Mouse (Mus musculus): ENCODE measurements at regions not wholly inside any gene's neighbourhood (a gene's known extent, or its start where the extent isn't known, plus 50 kb on each side); places are given as distances from the start of the nearest gene placed in this dataset.
"Not testable (repeated sequence)": the region's sequence is repeated elsewhere in the genome, so short reads cannot be mapped to it uniquely, and the experiment has no call there.

GRCm38 (mm10) chr8:89499831-89500230 is 455.9 kb upstream of the Sall1 start:
- H3K27me3 ChIP-seq (ENCODE audit: control insufficient read depth, insufficient read depth, low read length) = no peaks in the 10 kb centered on the region
- no peak for TF ChIP-seq POLR2A (IDR thresholded peaks at IDR 0.05; ENCODE audit: low read depth, low read length)
- TF ChIP-seq CTCF (IDR thresholded peaks at IDR 0.05; ENCODE audit: extremely low read depth, insufficient read length, insufficient replicate concordance, low read depth, low read length) = no peak
- H3K4me3 ChIP-seq (ENCODE audit: low read depth, low read length) = no peak overlapping the region
- no peak overlapping the region for H3K27ac ChIP-seq (ENCODE audit: insufficient read depth, low read depth, low read length)
- H3K36me3 ChIP-seq (ENCODE audit: control insufficient read depth, insufficient read depth, low read length) = no peaks in the 10 kb centered on the region
- 87% methylated on average over 6 of the region's 6 CpGs for WGBS
- H3K4me1 ChIP-seq (ENCODE audit: control insufficient read depth, insufficient read depth, insufficient read length, low read length) = no peaks in the 10 kb centered on the region

DNA sequence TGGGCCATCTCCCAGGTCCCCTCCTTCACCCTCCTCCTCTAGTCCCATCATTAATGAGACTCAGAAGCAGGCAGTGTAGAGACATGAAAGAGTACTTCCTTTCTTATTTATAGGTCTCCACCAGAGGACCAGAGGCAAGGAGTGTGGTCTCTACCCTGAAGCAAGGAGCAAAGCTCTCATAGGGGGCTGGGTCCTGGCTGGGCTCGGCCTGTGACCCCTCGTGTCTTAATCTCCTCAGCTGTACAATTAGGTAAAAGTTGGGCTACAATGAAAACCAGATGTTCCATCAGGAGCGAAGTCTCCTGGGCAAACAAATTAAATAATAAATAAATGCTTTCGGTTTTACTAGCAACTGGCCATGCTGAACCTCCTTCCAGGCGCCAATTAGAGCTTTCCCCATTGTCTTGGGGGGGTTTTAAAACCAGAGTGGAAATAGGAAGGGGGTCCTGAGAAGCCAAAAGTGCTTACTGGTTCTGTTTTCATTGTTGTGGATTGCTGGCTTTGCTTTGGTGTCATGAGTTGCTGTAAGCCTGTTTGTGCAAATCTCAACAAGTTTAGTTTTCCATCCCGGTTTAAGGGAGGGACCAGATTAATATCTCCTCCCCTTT is 454.2 kb upstream of the Sall1 start:
- TF ChIP-seq CTCF (IDR thresholded peaks at IDR 0.05; ENCODE audit: extremely low read depth, insufficient read length, insufficient replicate concordance, low read depth, low read length) (no peak), POLR2A (IDR thresholded peaks at IDR 0.05; ENCODE audit: low read depth, low read length) (no peak)
- H3K4me3 ChIP-seq (ENCODE audit: low read depth, low read length) = no peak overlapping the region
- 58% methylated on average over 6 of the region's 6 CpGs for WGBS
- no peaks in the 10 kb centered on the region for H3K4me1 ChIP-seq (ENCODE audit: control insufficient read depth, insufficient read depth, insufficient read length, low read length)
- H3K27me3 ChIP-seq (ENCODE audit: control insufficient read depth, insufficient read depth, low read length) = no peaks in the 10 kb centered on the region
- H3K27ac ChIP-seq (ENCODE audit: insufficient read depth, low read depth, low read length) = no peak overlapping the region
- H3K36me3 ChIP-seq (ENCODE audit: control insufficient read depth, insufficient read depth, low read length) = no peaks in the 10 kb centered on the region

DNA sequence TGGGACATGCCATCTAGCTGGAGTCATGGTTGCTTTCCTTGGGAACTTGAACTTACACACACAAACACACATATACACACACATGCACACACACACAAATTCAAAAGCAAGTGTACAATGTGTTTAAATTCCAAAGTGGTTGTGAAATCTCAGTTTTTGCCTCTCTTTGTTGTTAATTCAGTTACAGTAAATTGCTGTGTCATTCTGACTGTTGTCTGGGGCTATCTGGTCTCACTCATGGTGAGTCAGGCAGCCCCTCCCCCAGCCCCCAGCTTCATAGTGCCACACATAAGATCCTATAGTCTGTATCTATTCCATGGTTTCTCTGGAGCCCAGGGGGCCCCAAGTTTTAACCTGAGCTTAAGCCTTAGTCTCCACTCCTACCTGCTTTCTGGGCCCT is 448.4 kb upstream of the Sall1 start:
- H3K4me1 ChIP-seq (ENCODE audit: control insufficient read depth, insufficient read depth, insufficient read length, low read length) = no peaks in the 10 kb centered on the region
- no peaks in the 10 kb centered on the region for H3K27me3 ChIP-seq (ENCODE audit: control insufficient read depth, insufficient read depth, low read length)
- no peaks in the 10 kb centered on the region for H3K36me3 ChIP-seq (ENCODE audit: control insufficient read depth, insufficient read depth, low read length)
- TF ChIP-seq POLR2A (IDR thresholded peaks at IDR 0.05; ENCODE audit: low read depth, low read length) (no peak), CTCF (IDR thresholded peaks at IDR 0.05; ENCODE audit: extremely low read depth, insufficient read length, insufficient replicate concordance, low read depth, low read length) (no peak)
- no peak overlapping the region for H3K4me3 ChIP-seq (ENCODE audit: low read depth, low read length)
- H3K27ac ChIP-seq (ENCODE audit: insufficient read depth, low read depth, low read length) = no peak overlapping the region

DNA sequence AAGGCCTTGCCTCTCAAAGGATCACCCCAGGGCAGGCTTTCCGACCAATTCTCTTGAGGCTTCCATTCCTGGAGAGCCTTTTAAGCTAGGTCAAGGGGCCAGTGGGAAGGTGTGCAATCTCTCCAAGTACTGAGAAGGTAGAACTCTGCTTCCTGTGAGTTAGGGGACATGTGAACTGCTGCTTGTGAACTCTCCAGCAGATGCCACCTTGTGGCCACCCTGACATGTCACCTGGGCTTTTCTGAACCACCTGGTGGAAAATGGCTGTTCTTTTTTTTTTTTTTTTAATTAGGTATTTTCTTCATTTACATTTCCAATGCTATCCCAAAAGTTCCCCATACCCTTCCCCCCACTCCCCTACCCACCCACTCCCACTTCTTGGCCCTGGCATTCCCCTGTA is 438.5 kb upstream of the Sall1 start:
- H3K36me3 ChIP-seq (ENCODE audit: control insufficient read depth, insufficient read depth, low read length); H3K4me1 ChIP-seq (ENCODE audit: control insufficient read depth, insufficient read depth, insufficient read length, low read length); H3K27ac ChIP-seq (ENCODE audit: insufficient read depth, low read depth, low read length); H3K27me3 ChIP-seq (ENCODE audit: control insufficient read depth, insufficient read depth, low read length); H3K4me3 ChIP-seq (ENCODE audit: low read depth, low read length): not testable (repeated sequence)
- 81% methylated on average over 1 of the region's 1 CpGs for WGBS

GRCm38 (mm10) chr8:89476930-89477329 is 433.0 kb upstream of the Sall1 start:
- Histone ChIP-seq H3K4me1 (ENCODE audit: control insufficient read depth, insufficient read depth, insufficient read length, low read length) (no peaks in the 10 kb centered on the region), H3K27ac (ENCODE audit: insufficient read depth, low read depth, low read length) (no peak overlapping the region), H3K4me3 (ENCODE audit: low read depth, low read length) (no peak overlapping the region), H3K36me3 (ENCODE audit: control insufficient read depth, insufficient read depth, low read length) (no peaks in the 10 kb centered on the region), H3K27me3 (ENCODE audit: control insufficient read depth, insufficient read depth, low read length) (no peaks in the 10 kb centered on the region)
- TF ChIP-seq CTCF (IDR thresholded peaks at IDR 0.05; ENCODE audit: extremely low read depth, insufficient read length, insufficient replicate concordance, low read depth, low read length) (no peak), POLR2A (IDR thresholded peaks at IDR 0.05; ENCODE audit: low read depth, low read length) (no peak)
- 59% methylated on average over 4 of the region's 4 CpGs for WGBS

DNA sequence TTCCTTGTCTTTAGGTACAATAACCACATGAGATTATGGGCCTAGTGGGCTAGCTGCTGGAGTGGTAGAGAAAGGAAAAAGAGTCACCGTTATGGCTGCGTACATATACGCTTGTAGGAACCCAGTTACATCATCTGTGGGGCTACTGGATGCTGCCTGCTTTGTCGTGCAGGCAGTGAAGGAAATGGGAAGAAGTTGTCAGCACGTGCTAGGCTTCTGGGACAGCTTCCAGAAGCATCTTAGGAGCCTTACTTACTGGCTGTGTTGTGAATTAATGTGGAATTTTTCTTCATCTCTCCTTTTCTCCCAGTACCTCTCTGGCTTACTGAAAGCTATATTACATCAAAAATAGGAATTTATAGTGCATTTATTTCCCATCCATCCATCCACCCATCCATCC is 427.2 kb upstream of the Sall1 start:
- no peaks in the 10 kb centered on the region for H3K36me3 ChIP-seq (ENCODE audit: control insufficient read depth, insufficient read depth, low read length)
- 82% methylated on average over 5 of the region's 5 CpGs for WGBS
- no peaks in the 10 kb centered on the region for H3K27me3 ChIP-seq (ENCODE audit: control insufficient read depth, insufficient read depth, low read length)
- no peak for TF ChIP-seq POLR2A (IDR thresholded peaks at IDR 0.05; ENCODE audit: low read depth, low read length)
- no peak for TF ChIP-seq CTCF (IDR thresholded peaks at IDR 0.05; ENCODE audit: extremely low read depth, insufficient read length, insufficient replicate concordance, low read depth, low read length)
- H3K4me3 ChIP-seq (ENCODE audit: low read depth, low read length) = no peak overlapping the region
- no peaks in the 10 kb centered on the region for H3K4me1 ChIP-seq (ENCODE audit: control insufficient read depth, insufficient read depth, insufficient read length, low read length)
- no peak overlapping the region for H3K27ac ChIP-seq (ENCODE audit: insufficient read depth, low read depth, low read length)

- TF ChIP-seq CTCF (IDR thresholded peaks at IDR 0.05; ENCODE audit: extremely low read depth, insufficient read length, insufficient replicate concordance, low read depth, low read length) (no peak), POLR2A (IDR thresholded peaks at IDR 0.05; ENCODE audit: low read depth, low read length) (no peak)
- no peaks in the 10 kb centered on the region for H3K36me3 ChIP-seq (ENCODE audit: control insufficient read depth, insufficient read depth, low read length)
- H3K27ac ChIP-seq (ENCODE audit: insufficient read depth, low read depth, low read length) = no peak overlapping the region
- H3K4me1 ChIP-seq (ENCODE audit: control insufficient read depth, insufficient read depth, insufficient read length, low read length) = no peaks in the 10 kb centered on the region
- H3K4me3 ChIP-seq (ENCODE audit: low read depth, low read length) = no peak overlapping the region
- 94% methylated on average over 5 of the region's 5 CpGs for WGBS
- no peaks in the 10 kb centered on the region for H3K27me3 ChIP-seq (ENCODE audit: control insufficient read depth, insufficient read depth, low read length)
Measured at GRCm38 (mm10) chr8:89468782-89469220, 424.8 kb upstream of the Sall1 start.

Measured in small intestine, adult 2 months (tissue).